Mouse (Mus musculus) T-cell, adult 2 months (primary cell): ENCODE measurements around the gene Pmis2.

Experiments used
- DNase-seq: peaks from one replicate; pipeline ENCODE4 v3.0.0; 2022; ENCODE audit warnings: low spot score

Gene Pmis2

GRCm38 (mm10) chr7:30633762-30634412, 37.5 kb downstream of the Pmis2 start:
- no peak for DNase-seq

- DNase-seq: no peak
These were observed 42.4 kb downstream of the Pmis2 start for GRCm38 (mm10) chr7:30629013-30629412.

- DNase-seq: no peak
These were observed 44.8 kb downstream of the Pmis2 start for GRCm38 (mm10) chr7:30626647-30627046.

- peak; percentile 84 for DNase-seq
These were observed 45.6 kb downstream of the Pmis2 start, which contains the start of gene Cox6b1 for GRCm38 (mm10) chr7:30625530-30626384. TSS of gene Cox6b1 (minus strand) at chr7:30626151.
